Mouse (Mus musculus) bone marrow macrophage, adult 2 months (primary cell): ENCODE data around the gene Uaca. TPM values are rescaled to one million over a fixed set of nuclear protein-coding genes. Genes with fewer than 3 reads are reported as not detected.

Experiments used
- H3K27ac ChIP-seq: 2 replicates; pipeline ENCODE4 v1.5.1; 2012; ENCODE audit warnings: low read depth, low read length; ENCODE audit not compliant: insufficient read depth
- H3K4me1 ChIP-seq: 2 replicates; pipeline ENCODE4 v1.6.1; 2012; ENCODE audit warnings: low read length; ENCODE audit not compliant: control insufficient read depth, insufficient read depth
- H3K4me3 ChIP-seq: 2 replicates; pipeline ENCODE4 v1.5.1; 2012; ENCODE audit warnings: mild to moderate bottlenecking, low read length, moderate library complexity; ENCODE audit not compliant: insufficient read depth
- CTCF ChIP-seq: IDR thresholded peaks from 2 replicates; pipeline ENCODE4 v1.5.1; 2012; ENCODE audit warnings: low read depth, mild to moderate bottlenecking, low read length, moderate library complexity
- POLR2A ChIP-seq: IDR thresholded peaks from 2 replicates; pipeline ENCODE4 v1.6.1; 2012; ENCODE audit warnings: mild to moderate bottlenecking, low read depth, low read length, borderline replicate concordance
- polyA plus RNA-seq: library from polyadenylated mRNA; stranded (reverse); fragments of >200 nt; gene quantifications from 2 replicates; pipeline ENCODE4 v1.2.4, GENCODE M21; 2012; ENCODE audit not compliant: missing spikeins, insufficient read depth, insufficient read length

The Uaca gene
- polyA plus RNA-seq, 1 experiment, result 6.0 TPM

GRCm38 (mm10) chr9:60756866-60757740 is 37.2 kb upstream of the Uaca start:
- TF ChIP-seq CTCF (no peak), POLR2A (no peak)
- no peak overlapping the region for H3K4me3 ChIP-seq
- peaks cover 12% of the 10 kb centered on the region for H3K4me1 ChIP-seq
- H3K27ac ChIP-seq, result no peak overlapping the region

- no peak for TF ChIP-seq CTCF
- TF ChIP-seq POLR2A, result no peak
- Histone ChIP-seq H3K27ac (peak overlapping the region; percentile 17; the same call in 1 of the 2 replicates), H3K4me3 (no peak overlapping the region), H3K4me1 (peaks cover 12% of the 10 kb centered on the region)
These were observed 36.5 kb upstream of the Uaca start for GRCm38 (mm10) chr9:60757817-60758216.

GRCm38 (mm10) chr9:60759436-60760007 is 34.8 kb upstream of the Uaca start:
- Histone ChIP-seq H3K4me3 (no peak overlapping the region), H3K4me1 (peaks cover 12% of the 10 kb centered on the region), H3K27ac (no peak overlapping the region)
- TF ChIP-seq POLR2A (no peak), CTCF (no peak)

- H3K4me3 ChIP-seq, result no peak overlapping the region
- H3K27ac ChIP-seq, result no peak overlapping the region
- H3K4me1 ChIP-seq, result 0 out of 2 replicates have a peak, but pooled peaks cover 2% of the 10 kb centered on the region
- TF ChIP-seq CTCF (no peak), POLR2A (no peak)
These were observed 29.2 kb upstream of the Uaca start for GRCm38 (mm10) chr9:60765181-60765580.

- Histone ChIP-seq H3K4me1 (peaks cover 9% of the 10 kb centered on the region), H3K4me3 (no peak overlapping the region), H3K27ac (no peak overlapping the region)
- no peak for TF ChIP-seq POLR2A
- TF ChIP-seq CTCF, result no peak
These were observed 25.9 kb upstream of the Uaca start for GRCm38 (mm10) chr9:60768393-60768792.

GRCm38 (mm10) chr9:60769711-60770111 is 24.6 kb upstream of the Uaca start:
- Histone ChIP-seq H3K4me1 (peaks cover 9% of the 10 kb centered on the region), H3K4me3 (no peak overlapping the region), H3K27ac (no peak overlapping the region)
- TF ChIP-seq CTCF, result no peak

- TF ChIP-seq CTCF (no peak), POLR2A (no peak)
- Histone ChIP-seq H3K4me1 (peaks cover 9% of the 10 kb centered on the region), H3K27ac (no peak overlapping the region), H3K4me3 (no peak overlapping the region)
These were observed 20.6 kb upstream of the Uaca start for GRCm38 (mm10) chr9:60773713-60774112.

GRCm38 (mm10) chr9:60776899-60777298 is 17.4 kb upstream of the Uaca start:
- Histone ChIP-seq H3K4me1 (no peaks in the 10 kb centered on the region), H3K4me3 (no peak overlapping the region), H3K27ac (no peak overlapping the region)
- TF ChIP-seq POLR2A, result no peak
- TF ChIP-seq CTCF, result no peak

GRCm38 (mm10) chr9:60782057-60782789 is 12.1 kb upstream of the Uaca start:
- no peak overlapping the region for H3K27ac ChIP-seq
- H3K4me1 ChIP-seq, result peaks cover 5% of the 10 kb centered on the region; the same call in 1 of the 2 replicates
- TF ChIP-seq CTCF (no peak), POLR2A (no peak)
- H3K4me3 ChIP-seq, result no peak overlapping the region
